Mouse (Mus musculus): ENCODE results near the gene Il1rapl1.

The Il1rapl1 gene

DNA sequence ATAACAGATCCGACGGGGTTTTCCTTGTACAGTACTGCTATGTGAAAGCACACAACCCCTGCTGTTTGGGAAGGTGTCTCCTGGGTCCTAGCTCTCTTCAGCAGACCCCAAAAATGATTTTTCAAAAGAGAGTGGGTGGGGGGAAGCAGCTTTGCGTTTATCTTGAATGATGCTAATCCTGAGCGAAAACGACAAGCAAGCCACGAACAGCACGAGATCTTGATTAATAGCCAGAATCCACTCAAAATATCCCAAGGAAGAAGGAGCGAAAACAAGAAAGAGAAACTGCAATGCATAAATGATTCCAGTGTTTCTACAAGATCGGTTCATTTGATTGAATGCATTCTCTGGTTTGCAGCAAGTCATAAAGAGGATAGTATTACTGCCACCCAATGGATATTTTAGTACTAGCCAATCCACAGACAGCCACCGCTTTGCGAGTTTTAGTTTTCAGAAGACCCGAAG lies at the start of gene Il1rapl1:
TSS of gene Il1rapl1 (minus strand) at position 37 of the 465 bp plus-strand sequence.
- DNase-seq, result no peak

DNA sequence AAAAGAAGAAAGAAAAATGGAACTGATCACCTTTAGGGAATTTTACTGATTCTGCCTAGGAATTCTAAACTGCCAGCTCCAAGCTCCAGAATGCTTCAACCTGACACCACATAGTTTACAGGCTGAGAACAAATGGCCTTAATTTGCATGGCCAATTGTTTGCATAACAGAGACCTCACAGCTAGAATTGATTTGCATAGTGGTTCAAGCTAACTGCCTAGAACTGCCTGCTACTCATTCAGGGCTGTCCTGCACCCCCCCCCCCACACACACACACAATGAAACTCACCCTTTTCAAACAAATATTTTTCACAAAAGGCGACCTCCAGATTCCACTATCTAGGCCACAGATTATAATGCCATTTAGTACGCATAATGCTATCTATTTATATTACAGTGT lies 42.6 kb upstream of the Il1rapl1 start:
- no peak for DNase-seq

DNA sequence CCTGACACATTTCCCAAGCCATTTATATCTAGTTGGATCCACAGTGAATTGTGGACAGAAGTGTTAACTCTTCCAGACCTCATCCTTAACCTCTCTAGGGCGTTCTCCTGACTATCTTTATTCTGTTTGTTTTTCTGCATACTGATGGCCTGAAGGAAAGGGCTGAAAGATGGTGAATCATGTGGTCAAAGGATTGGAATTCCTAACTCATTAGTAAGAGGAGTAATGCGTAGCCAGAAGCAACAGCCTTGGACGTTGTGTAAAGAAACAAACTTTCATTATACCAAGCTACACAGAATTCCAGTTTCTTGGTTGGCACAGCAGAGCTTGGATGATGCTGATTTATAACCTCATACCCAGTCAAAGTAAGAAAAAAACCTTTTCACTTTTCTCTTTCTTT lies 10.2 kb upstream of the Il1rapl1 start:
- no peak for DNase-seq

DNA sequence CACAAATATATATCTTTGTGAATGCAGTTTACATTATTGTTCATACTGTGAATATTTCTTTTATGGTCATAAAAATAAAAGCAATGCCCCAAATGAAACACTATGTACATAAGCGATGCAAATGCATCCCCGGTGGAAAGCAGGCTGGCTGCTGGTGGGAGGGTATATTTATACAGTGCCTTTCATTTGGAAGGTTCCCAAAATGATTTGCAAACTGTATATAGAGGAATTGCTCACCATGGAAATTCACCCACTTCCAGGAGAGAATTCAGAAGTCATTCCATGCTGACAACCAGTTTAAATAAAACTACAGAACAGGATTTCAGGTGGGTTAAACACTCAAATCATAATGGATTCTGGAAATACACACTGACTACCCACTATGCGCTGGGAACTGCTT lies 4.6 kb upstream of the Il1rapl1 start:
- DNase-seq, result no peak

DNA sequence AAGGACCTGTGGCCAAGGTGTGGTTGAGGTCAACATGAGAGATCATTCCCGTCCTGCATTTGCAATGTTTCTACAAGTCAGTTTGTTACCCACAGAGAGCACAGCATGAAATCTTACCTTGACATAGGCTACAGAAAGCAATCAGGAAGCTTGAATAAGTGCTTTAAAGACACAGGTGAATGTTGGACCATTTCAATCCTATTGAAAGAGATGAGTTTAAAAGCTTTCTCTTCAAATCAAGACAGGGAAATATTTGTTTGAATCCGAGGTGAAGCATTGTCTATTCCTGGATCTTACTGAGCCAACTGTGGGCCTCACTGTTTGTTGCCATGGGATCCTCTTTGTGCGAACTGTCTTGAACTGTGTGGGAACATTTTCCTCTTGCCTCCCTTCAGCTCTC lies 2.4 kb upstream of the Il1rapl1 start:
- no peak for DNase-seq

DNA sequence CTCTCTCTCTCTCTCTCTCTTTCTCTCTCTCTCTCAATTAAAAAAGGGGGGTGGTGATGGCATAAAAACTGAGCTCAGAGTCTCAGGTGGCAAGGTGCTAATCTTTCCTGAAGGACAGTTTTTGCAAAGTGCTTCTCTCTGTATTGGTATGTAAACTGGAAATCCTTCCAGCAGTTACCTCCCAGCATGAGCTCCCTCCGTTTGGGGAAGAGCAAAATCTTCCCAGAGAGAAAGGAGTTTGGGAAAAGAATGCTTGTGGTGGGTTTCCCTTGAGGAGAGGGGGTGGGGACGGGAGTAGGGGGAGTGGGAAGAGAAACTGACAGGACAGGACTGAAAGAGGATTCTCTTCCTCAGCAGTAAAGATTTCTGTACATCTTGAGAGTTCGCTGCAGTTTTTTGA lies 881 bp upstream of the Il1rapl1 start:
- DNase-seq, result no peak

DNA sequence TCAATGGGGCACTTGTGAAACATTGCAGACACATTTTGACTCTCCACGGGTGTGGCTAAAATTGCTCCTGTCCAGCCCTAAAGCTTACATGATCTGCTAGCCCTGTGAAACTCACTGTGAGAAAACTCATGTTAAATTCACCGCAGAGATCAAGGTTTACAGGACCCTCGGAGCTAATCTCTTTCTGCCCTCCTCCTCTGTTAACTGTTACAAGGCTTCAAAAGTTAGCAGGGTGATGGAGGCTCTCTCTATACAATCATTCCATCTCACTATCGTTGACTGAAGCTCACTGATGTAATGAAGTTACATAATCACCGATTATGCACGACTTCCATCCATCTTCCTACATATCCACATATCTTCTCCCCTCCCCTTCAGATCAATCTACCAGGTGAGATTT lies 1.9 kb downstream of the Il1rapl1 start:
- DNase-seq, result no peak

DNA sequence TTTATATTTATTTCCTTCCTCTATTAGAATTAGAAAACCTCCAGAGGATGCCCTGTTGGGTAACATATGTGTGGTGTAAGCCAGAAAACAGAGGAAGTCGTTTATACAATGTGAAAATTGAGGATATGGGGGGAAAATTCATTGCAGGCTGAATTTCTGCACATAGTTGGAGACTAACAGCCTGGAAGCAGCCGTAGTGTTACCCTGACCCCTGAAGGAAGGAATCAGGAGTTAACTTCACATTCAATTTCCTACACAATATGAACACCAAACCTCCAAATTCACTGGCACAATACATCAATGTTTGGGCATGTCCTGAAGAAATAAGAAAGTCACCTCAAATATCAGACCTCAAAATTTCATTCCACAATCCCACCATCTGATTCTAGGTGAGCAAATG lies 3.2 kb downstream of the Il1rapl1 start:
- no peak for DNase-seq

DNA sequence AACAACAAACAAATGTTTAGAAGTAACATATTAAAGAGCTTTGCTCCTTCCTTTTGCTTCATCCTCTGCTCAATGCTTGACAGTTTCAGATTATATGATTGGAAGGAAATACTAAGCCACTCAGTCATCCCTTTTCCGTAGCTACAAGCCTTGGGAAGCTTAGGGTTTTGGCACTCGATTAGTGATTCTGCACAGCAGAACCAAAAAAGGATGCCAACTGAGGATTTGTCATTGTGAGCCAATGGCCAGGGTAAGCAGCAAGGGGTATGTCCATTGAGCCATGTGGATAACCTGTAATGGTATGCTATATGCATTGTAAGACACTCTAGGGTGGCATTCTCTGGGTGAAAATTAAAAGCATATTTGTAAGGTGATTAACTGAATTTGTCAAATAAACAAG lies 5.7 kb downstream of the Il1rapl1 start:
- no peak for DNase-seq

DNA sequence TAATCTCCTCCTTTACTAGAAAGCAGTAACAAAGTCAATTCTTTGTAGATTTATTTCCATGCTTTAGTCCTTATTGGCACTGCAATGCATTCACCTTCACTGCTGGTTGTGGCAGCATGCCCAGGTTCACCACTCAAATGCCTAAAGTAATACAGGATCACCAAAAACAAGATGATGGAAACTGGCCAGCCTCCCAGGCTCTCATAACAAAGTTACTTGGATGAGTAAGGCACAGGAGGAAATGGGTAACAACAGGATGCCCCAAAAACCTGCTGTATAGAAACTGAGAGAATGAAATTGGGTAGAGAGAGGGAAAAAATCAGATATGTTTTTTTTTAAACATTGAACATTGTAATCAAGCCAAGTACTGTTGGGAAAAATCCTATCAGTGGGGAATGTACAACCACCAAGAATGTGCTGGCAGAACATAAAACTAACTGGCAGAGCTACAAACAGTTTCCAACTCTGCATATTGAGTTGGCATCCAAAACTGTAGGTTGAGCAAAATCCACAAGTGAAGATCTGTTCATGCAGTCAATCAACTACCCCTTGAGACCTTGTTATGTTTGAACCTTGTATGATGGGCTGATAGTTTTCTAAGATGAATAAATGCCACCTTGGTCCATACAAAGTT lies 21.4 kb downstream of the Il1rapl1 start:
- no peak for DNase-seq

DNA sequence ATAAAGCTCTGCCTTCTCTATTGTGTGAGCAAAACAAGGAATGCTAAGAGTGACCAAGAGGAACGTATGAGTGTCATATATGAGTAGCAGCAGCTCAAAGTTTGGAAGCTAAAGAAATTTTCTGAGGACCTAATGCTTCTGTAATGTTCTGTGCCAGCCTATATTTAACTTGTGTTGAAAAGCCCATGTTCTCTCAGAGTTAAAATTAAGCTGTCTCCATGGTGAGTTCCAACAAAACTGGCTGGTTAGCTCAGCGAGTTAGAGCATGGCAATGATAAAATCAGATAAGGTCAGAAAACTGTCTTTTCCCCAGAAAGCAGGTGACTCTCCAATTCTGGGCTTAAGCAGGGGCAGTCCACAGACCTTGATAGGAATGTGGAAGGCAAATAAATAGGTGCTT lies 25.6 kb downstream of the Il1rapl1 start:
- no peak for DNase-seq

DNA sequence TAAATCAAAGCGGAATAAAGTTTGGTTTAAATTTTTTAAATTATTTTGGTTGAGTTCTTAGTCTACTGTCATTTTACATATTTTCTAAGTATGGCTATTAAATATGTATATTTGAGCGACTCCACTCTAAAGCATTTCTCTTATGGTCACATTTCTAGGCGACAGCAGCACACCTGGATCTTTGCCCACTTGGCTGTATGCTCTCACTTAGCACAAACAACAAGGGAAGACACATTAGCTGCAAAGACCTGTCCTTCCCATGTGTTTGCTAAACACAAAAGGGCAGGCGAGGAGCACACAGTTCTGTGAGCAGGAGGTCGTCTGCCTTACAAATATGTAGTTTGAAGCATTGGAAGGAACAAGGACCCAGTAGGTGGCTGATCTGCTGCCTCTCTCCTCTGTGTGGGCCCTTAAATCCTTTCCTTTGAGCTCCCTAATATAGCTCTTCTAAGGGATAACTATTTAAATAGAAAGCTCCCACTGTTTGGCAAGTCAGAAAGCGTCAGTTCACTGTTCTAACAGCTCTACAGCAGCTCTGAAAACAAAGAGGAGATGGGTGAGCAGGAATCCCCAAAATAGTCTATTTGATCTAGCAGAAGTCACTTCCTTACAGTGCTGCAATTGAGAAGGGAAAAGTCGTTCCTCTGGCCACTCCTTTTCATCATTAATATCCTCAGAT lies 42.6 kb downstream of the Il1rapl1 start:
- DNase-seq, result no peak

DNA sequence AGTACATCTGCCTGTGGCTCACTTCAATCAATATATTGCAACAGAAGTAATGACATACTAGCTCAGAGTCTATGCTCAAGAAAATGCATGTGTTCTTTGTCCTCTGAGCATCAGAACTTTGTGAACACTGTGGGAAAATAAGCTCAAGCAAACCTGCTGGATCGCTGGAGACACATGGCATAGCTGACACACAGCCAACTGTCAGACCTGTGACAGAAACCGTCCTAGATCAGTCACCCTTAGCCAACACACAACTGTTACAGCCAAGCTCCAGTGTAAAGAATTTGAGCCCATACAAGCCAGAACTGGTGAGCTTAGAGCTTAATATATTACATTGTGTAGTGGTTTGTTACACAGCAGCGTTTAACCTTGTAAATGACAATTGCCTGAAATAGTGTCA lies 45.1 kb downstream of the Il1rapl1 start:
- DNase-seq, result no peak

DNA sequence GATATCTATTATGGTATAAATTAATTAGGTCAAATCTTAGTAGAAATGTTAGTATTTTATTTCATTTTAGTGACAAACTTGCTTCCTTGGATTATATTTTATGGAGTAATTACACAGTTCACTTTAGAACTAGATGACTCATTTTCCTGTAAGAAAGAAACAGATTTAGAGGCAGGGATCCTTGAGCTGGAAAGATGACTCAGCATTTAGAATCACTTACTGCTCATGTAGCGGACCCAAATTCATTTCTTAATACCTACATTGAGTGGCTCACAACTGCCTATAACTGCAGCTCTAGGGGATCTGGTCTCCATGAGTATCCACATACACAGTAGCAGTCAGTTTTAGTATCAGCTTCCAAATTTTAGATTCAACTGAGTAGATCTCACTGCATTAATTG lies 71.9 kb downstream of the Il1rapl1 start:
- no peak for DNase-seq

DNA sequence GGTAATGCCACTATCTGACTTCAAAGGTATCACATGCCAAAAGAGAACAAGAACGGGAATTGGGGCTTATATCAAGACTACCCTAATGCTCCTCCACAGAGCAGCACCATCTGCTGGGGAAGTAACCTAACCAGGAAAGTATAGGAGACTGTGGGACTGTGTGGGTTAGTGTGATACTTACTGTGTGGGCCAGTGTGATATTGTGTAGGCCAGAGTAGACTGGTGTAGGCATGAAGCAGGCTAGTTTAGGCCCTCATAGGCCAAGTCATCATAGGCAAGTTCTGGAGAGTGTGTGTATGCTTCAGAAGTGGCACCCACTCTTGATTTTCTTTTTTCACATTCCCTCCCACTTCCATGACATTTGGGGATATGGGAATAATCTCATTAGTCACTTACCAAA lies 76.5 kb downstream of the Il1rapl1 start:
- no peak for DNase-seq

DNA sequence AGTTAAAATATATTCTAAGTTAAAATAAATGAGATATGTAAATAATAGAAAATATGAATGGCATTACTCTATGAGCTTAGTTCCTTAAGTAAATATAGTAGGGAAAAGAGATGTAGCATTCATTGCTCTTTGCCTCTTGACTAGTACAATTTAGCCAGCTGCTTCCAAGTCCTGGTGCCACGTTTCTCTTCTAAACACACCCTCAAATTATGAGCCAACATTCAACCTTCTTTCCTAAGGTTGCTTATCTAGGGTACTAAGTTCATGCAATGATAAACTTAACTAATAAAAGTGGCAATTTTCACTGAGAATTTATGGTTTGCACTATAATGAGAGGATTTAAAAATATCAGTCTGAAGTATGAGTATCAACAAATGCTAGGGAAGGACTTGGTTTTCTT lies 218.3 kb downstream of the Il1rapl1 start:
- no peak for DNase-seq

DNA sequence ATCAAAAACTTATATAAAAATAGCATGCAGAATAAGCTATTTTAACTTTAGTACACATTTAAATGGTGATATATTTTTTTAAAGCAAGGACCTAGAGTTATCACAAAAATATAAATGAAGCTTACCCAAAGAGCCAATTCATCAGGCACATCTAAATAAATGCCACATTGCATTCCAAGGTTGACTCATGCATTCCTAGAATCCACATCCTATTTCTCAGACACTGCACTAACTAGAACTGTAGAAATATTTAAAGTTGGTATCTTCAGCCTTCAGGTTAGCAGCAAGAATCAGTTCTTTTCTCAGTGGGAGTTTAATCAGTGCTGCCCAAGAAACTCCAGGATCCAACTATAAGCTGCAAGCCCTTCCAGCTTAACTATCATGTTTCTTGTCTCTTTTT lies 223.5 kb downstream of the Il1rapl1 start:
- no peak for DNase-seq

DNA sequence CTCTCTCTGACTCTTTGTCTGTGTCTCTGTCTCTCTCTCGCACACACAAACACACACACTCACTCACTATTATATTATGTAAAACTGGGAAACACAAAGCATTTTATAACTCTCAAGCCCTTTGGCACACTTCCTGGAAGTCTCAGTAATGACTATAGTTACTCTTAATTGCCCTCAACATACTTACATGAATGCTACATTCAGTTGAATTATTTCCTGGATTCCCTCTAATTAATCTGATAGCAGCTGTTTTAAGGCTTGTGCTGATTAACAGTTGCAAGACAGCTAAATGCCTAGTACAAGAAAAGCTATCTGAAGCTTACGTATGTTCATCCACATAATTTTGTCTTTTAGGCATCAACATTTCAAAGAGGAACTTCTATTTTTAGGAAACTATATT lies 261.3 kb downstream of the Il1rapl1 start:
- DNase-seq, result no peak

DNA sequence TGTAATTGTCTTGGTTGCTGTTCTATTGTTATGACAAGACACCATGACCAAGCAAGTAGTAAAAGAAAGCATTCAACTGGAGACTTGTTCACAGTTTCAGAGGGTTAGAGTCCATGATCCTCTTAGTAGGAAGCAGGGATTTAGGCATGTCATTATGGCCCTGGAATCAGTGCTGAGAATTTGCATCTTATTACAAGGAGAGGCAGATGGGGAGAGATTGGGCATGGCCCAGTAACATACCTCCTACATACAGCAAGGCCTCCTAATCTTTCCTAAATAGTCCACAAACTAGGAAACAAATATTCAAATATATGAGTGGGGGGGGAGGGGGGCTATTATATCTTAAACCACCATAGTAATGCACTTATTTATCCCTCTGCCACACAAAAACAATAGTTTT lies 301.6 kb downstream of the Il1rapl1 start:
- DNase-seq, result no peak

DNA sequence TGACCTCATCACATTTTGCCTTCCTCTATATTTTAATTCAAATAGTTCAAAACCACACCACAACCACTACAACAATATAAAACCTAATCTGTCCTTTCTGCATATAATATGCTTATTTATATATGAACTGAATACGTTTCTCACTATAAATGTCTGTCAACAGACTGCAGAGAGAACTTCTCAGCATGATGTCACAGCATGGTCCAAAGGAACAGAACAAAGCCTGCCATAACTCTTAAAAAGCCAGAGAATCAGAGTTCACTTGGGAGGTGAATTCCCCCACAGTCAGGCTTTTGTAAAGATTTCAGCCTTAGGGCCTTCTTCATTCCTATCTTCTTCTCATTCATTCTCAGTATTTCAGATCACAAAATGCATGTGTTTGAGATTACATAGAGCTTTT lies 307.7 kb downstream of the Il1rapl1 start:
- no peak for DNase-seq

DNA sequence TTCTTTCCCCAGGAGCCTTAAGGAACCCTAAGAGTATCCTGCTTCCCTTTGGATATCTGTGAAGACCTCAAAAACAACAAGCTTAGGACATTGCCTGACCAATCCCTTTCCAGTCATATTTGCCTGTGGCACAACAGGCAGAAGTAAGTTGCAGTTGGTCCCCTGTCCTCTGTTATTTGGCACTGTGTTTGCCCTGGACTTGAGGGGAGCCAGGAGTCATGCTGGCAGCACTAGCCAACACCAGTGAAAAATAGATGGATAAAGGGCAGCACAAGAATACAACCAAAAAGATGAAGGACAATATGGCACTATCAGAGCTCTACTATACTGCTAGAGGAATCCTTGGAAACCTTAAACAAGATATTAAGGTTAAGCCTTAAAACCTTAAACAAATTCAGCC lies 322.4 kb downstream of the Il1rapl1 start:
- no peak for DNase-seq

DNA sequence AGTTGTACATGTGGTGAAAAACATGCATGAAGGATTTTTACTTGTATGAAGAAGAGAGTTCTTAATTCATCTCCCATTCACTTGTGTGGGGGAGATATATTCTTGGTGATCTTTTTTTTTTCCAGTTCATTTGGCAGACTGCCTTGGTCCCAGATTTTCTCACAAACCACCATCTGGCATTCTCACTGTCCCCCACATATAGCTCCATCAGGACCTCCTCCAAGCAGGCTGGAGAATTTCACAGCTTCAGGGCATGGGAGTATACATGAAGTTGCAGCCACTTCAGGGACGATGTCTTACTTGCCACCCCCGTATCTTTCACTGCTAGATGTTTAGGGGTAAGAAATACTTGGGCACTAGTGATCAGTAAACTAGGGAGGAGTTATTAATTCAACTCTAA lies 404.9 kb downstream of the Il1rapl1 start:
- no peak for DNase-seq

DNA sequence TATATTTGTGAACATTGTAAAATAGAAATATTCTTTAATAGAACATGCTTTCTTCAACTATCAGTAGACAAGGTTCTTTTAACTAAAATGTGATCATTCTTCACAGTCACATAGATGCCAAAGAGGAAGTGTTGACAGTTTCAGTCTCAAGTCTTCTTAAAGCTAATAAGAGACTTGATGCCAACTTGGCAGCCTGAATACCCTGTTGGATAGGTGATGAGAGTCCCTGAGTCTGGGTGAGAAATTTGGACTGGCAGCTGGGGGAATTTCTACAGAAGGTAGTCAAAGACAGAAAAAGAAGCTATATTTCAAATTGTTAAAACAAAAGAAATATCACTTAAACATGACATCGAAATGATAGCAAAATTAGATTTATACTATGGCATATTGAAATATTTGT lies 451.6 kb downstream of the Il1rapl1 start:
- no peak for DNase-seq

DNA sequence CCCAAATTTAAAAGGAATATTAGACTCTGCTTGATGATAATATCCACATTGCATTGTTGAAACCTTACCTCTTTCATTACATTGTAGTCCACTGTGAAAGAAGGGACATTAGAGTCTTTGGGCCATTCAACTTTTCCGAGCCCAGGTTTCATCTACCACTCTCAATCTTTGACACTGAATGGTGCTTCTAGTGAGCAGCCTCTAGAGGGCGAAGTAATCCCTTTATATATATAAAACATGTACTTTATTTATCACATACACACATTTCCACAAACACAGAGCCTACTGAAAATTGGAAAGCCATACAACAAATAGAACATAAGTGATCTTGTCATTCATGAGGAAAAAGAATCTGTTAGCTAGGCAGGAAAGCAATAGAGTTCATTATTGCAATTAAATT lies 459.8 kb downstream of the Il1rapl1 start:
- DNase-seq, result no peak

DNA sequence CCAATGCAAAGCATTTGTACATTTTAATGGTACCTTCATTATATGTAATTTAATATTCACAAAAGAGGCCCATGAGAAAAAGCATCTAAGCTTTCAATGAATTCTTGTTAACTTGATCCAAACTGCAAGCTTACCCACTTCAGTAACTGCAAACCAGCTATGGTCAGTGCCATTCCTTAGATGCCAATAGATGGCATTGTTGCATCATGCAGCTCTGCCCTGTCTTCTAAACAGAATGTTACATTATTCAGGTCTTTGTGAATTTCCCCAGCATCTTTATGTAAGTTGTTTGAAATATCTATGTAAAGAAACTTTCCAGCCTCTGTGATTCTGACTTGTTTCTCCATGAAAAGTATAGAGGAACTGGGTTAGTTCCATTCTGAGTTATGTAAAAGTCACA lies 514.5 kb downstream of the Il1rapl1 start:
- DNase-seq, result no peak

All from lung, adult 18-20 months (tissue).